Mouse (Mus musculus): ENCODE results near the gene Akap1. TPM values are rescaled to one million over a fixed set of nuclear protein-coding genes. Genes with fewer than 3 reads are reported as not detected.

Akap1 gene
- polyA plus RNA-seq, 1 experiment, result 41.3 TPM

DNA sequence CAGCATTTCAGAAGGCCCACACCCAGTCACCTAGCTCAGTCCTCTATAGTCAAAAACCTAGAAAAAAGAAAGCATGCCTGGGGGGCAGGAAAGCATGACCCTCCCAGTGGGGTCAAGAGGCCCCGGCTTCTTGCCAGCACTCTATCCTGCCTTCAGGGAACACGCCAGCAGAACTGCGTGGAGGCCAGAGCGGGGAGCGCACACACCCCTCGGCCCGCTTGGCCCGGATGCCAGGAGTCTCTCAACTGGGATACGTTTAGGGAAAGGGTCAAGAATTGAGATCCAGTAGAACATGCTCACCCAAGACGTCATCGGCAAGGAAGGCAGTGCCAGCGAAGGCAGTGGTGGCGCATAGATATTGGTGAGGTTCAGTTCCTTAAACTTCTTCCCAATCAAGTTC is 25.8 kb downstream of the Akap1 start:
- Histone ChIP-seq H3K4me1 (replicated peaks; ENCODE audit: control insufficient read depth, insufficient read depth, low read length) (no peaks in the 10 kb centered on the region), H3K27ac (ENCODE audit: control insufficient read depth, insufficient read depth, low read length) (no peak overlapping the region), H3K4me3 (ENCODE audit: control insufficient read depth, insufficient read depth, low read length) (no peak overlapping the region), H3K36me3 (ENCODE audit: control insufficient read depth, insufficient read depth, low read length) (no peaks in the 10 kb centered on the region), H3K27me3 (ENCODE audit: control insufficient read depth, insufficient read depth, low read length) (no peaks in the 10 kb centered on the region)
- DNase-seq, result no peak
- TF ChIP-seq CTCF (IDR thresholded peaks at IDR 0.05; ENCODE audit: borderline replicate concordance, control insufficient read depth, extremely low read depth, insufficient read depth, low read length, poor library complexity) (no peak), POLR2A (IDR thresholded peaks at IDR 0.05; ENCODE audit: control insufficient read depth, extremely low read depth, insufficient read depth, low read length, poor library complexity) (no peak)
- WGBS, result 98% methylated on average over 13 of the region's 13 CpGs

DNA sequence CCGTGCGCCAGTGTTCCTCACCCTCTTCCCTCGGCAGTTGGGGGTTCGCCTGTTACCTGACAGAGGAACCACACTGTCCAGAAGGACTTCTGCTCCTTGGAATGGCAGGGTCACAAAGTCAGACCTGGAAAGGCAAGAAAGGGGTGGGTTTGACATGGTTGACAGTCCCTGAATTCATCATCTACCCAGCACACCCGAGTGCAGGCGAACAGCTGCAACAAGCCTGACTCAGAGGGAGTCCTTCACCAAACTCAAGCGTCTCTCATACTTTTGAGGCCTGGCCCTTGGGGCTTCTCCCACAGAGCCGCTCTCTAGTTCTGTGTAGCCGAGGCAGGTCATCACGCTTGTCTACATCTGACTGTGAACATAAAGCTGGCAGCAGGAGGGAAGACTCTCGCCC is 29.8 kb downstream of the Akap1 start:
- Histone ChIP-seq H3K36me3 (ENCODE audit: control insufficient read depth, insufficient read depth, low read length) (no peaks in the 10 kb centered on the region), H3K4me1 (replicated peaks; ENCODE audit: control insufficient read depth, insufficient read depth, low read length) (no peaks in the 10 kb centered on the region), H3K27ac (ENCODE audit: control insufficient read depth, insufficient read depth, low read length) (no peak overlapping the region), H3K4me3 (ENCODE audit: control insufficient read depth, insufficient read depth, low read length) (no peak overlapping the region), H3K27me3 (ENCODE audit: control insufficient read depth, insufficient read depth, low read length) (no peaks in the 10 kb centered on the region)
- WGBS, result 98% methylated on average over 11 of the region's 11 CpGs
- TF ChIP-seq CTCF (IDR thresholded peaks at IDR 0.05; ENCODE audit: borderline replicate concordance, control insufficient read depth, extremely low read depth, insufficient read depth, low read length, poor library complexity) (no peak), POLR2A (IDR thresholded peaks at IDR 0.05; ENCODE audit: control insufficient read depth, extremely low read depth, insufficient read depth, low read length, poor library complexity) (no peak)
- DNase-seq, result no peak

DNA sequence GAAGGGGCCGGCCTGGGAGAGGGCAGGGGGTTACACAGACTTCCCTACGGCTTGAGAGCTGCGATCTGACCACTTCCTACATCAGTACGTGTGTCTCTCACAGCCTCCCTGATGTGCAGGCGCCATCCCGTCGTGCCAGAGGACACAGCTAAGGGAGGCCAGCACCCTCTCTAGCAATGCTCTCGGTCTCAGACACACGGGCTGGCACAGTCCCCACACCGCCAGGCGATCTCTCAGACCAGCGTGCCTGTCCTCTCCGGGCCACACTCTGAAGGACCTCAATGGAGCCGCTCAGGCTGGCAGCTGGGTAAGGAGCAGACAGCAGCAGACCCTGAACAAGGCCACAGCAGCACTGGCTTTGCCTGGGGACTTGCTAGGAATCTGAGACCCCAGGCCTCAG is 30.3 kb downstream of the Akap1 start:
- WGBS, result 95% methylated on average over 14 of the region's 14 CpGs
- Histone ChIP-seq H3K27ac (ENCODE audit: control insufficient read depth, insufficient read depth, low read length) (no peak overlapping the region), H3K4me3 (ENCODE audit: control insufficient read depth, insufficient read depth, low read length) (no peak overlapping the region), H3K36me3 (ENCODE audit: control insufficient read depth, insufficient read depth, low read length) (no peaks in the 10 kb centered on the region), H3K27me3 (ENCODE audit: control insufficient read depth, insufficient read depth, low read length) (no peaks in the 10 kb centered on the region), H3K4me1 (replicated peaks; ENCODE audit: control insufficient read depth, insufficient read depth, low read length) (no peaks in the 10 kb centered on the region)
- DNase-seq, result no peak
- TF ChIP-seq CTCF (IDR thresholded peaks at IDR 0.05; ENCODE audit: borderline replicate concordance, control insufficient read depth, extremely low read depth, insufficient read depth, low read length, poor library complexity) (no peak), POLR2A (IDR thresholded peaks at IDR 0.05; ENCODE audit: control insufficient read depth, extremely low read depth, insufficient read depth, low read length, poor library complexity) (no peak)

DNA sequence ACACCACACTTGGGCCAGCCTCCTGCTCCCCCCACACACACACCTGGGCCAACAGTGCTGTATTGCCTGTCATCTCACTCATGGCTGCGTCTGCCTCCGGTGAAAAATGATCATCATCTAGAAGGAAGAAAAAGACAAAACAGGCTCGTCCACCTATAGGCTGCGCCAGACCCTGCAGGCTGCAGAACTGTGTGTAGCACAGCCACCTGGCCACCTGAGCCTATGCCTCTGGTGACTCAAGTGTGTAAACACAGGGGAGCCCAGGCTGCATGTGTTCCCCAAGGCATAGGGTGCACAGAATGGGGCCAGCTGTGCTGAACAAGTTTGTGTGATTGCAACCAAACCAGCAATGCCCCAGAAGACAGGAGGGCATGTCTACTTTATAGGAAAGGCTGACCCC is 31.3 kb downstream of the Akap1 start:
- no peaks in the 10 kb centered on the region for H3K36me3 ChIP-seq (ENCODE audit: control insufficient read depth, insufficient read depth, low read length)
- no peak for TF ChIP-seq POLR2A (IDR thresholded peaks at IDR 0.05; ENCODE audit: control insufficient read depth, extremely low read depth, insufficient read depth, low read length, poor library complexity)
- TF ChIP-seq CTCF (IDR thresholded peaks at IDR 0.05; ENCODE audit: borderline replicate concordance, control insufficient read depth, extremely low read depth, insufficient read depth, low read length, poor library complexity), result no peak
- 94% methylated on average over 4 of the region's 4 CpGs for WGBS
- no peak for DNase-seq
- H3K27me3 ChIP-seq (ENCODE audit: control insufficient read depth, insufficient read depth, low read length), result no peaks in the 10 kb centered on the region
- H3K4me3 ChIP-seq (ENCODE audit: control insufficient read depth, insufficient read depth, low read length), result no peak overlapping the region
- H3K4me1 ChIP-seq (replicated peaks; ENCODE audit: control insufficient read depth, insufficient read depth, low read length), result no peaks in the 10 kb centered on the region
- no peak overlapping the region for H3K27ac ChIP-seq (ENCODE audit: control insufficient read depth, insufficient read depth, low read length)

DNA sequence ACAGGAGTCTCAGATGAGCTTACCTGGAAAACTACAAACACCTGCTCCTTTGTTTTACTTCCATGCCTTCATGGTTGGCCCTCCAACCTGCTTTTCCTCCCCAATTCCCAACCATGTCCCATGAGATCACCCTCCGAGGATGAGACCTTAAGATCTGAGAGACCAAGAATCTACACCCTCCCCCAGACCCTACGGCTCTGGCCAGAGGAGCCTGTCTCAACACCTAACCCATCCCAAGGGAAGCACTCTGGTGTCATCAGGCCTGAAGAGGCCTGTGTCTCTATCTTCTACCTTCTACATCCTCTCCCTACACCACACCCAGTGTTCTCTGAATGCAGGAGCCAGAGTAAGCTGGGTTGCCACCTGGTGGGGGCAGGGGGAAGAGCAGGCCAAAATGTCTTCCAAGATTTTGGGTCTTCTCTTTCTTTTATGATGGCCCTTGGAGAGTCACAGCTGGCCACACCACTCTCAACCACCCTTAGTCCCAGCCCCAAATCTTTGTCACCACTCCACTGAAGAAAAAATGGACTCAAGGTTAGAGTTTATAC is 34.1 kb downstream of the Akap1 start:
- no peak overlapping the region for H3K27ac ChIP-seq (ENCODE audit: control insufficient read depth, insufficient read depth, low read length)
- no peaks in the 10 kb centered on the region for H3K4me1 ChIP-seq (replicated peaks; ENCODE audit: control insufficient read depth, insufficient read depth, low read length)
- no peaks in the 10 kb centered on the region for H3K27me3 ChIP-seq (ENCODE audit: control insufficient read depth, insufficient read depth, low read length)
- peak; percentile 50 for DNase-seq
- H3K36me3 ChIP-seq (ENCODE audit: control insufficient read depth, insufficient read depth, low read length), result no peaks in the 10 kb centered on the region
- WGBS, result 91% methylated on average over 2 of the region's 2 CpGs
- TF ChIP-seq POLR2A (IDR thresholded peaks at IDR 0.05; ENCODE audit: control insufficient read depth, extremely low read depth, insufficient read depth, low read length, poor library complexity), result no peak
- TF ChIP-seq CTCF (IDR thresholded peaks at IDR 0.05; ENCODE audit: borderline replicate concordance, control insufficient read depth, extremely low read depth, insufficient read depth, low read length, poor library complexity), result peak; percentile 74; the same call in 1 of the 2 replicates
- H3K4me3 ChIP-seq (ENCODE audit: control insufficient read depth, insufficient read depth, low read length), result no peak overlapping the region

DNA sequence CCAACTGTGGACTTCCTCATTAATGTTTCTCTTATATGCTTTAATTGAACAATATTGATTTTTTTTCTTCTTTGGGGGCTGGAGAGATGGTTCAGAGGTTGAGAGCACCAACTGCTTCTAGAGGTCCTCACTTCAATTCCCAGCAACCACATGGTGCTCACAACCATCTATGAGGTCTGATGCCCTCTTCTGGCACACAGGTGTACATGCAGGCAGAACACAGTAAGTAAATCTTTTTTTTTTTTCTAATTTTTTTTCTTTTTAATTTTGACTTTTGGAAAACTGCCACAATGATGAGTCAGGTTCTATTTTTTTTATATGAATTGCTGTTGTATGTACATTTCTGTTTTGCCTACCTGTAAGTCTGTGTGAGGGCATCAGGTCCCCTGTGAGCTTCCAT is 35.9 kb downstream of the Akap1 start:
- TF ChIP-seq CTCF (IDR thresholded peaks at IDR 0.05; ENCODE audit: borderline replicate concordance, control insufficient read depth, extremely low read depth, insufficient read depth, low read length, poor library complexity) (no peak), POLR2A (IDR thresholded peaks at IDR 0.05; ENCODE audit: control insufficient read depth, extremely low read depth, insufficient read depth, low read length, poor library complexity) (no peak)
- Histone ChIP-seq H3K4me3 (ENCODE audit: control insufficient read depth, insufficient read depth, low read length) (no peak overlapping the region), H3K36me3 (ENCODE audit: control insufficient read depth, insufficient read depth, low read length) (no peaks in the 10 kb centered on the region), H3K27me3 (ENCODE audit: control insufficient read depth, insufficient read depth, low read length) (no peaks in the 10 kb centered on the region), H3K4me1 (replicated peaks; ENCODE audit: control insufficient read depth, insufficient read depth, low read length) (no peaks in the 10 kb centered on the region), H3K27ac (ENCODE audit: control insufficient read depth, insufficient read depth, low read length) (no peak overlapping the region)
- no peak for DNase-seq

DNA sequence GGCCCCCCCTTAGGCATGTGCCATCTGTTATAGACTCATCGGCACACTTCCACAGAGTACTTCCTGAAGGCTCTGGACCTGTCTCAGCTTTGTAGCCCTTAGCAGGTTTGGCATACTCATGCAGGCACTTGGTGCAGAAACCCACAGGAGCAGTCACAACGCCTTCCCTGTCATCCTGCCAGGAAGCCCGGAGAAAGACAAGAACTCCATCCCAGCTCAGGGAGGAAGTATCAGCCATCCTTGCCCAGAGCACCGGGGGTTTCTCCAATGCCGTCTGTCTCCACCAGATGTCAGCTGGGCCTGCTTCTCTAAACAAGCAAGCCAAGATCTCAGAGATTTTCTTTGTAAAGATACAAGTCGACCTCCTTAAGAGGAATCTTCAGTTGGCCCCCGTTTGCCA is 38.5 kb downstream of the Akap1 start:
- H3K27me3 ChIP-seq (ENCODE audit: control insufficient read depth, insufficient read depth, low read length), result no peaks in the 10 kb centered on the region
- 45% methylated on average over 7 of the region's 7 CpGs for WGBS
- no peaks in the 10 kb centered on the region for H3K36me3 ChIP-seq (ENCODE audit: control insufficient read depth, insufficient read depth, low read length)
- no peak overlapping the region for H3K4me3 ChIP-seq (ENCODE audit: control insufficient read depth, insufficient read depth, low read length)
- H3K27ac ChIP-seq (ENCODE audit: control insufficient read depth, insufficient read depth, low read length), result no peak overlapping the region
- DNase-seq, result no peak
- TF ChIP-seq CTCF (IDR thresholded peaks at IDR 0.05; ENCODE audit: borderline replicate concordance, control insufficient read depth, extremely low read depth, insufficient read depth, low read length, poor library complexity) (no peak), POLR2A (IDR thresholded peaks at IDR 0.05; ENCODE audit: control insufficient read depth, extremely low read depth, insufficient read depth, low read length, poor library complexity) (no peak)
- no peaks in the 10 kb centered on the region for H3K4me1 ChIP-seq (replicated peaks; ENCODE audit: control insufficient read depth, insufficient read depth, low read length)
